Mouse (Mus musculus) cerebellum, postnatal 25 days (tissue): ENCODE measurements at regions not wholly inside any gene's neighbourhood (a gene's known extent, or its start where the extent isn't known, plus 50 kb on each side); places are given as distances from the start of the nearest gene placed in this dataset.

ENCODE experiments used
- DNase-seq, 2 experiments: peaks; one replicate each; pipeline ENCODE4 v3.0.0; 2021; ENCODE audit warnings: mixed read lengths in 2 of 2

GRCm38 (mm10) chr7:59711741-59712140, 293.1 kb downstream of the Snurf start:
- DNase-seq: peak; percentile 28 to 64
